Mouse (Mus musculus) cerebellum, adult 2 months (tissue): ENCODE measurements at regions not wholly inside any gene's neighbourhood (a gene's known extent, or its start where the extent isn't known, plus 50 kb on each side); places are given as distances from the start of the nearest gene placed in this dataset.

ENCODE experiments used
- CTCF ChIP-seq: fragments of 200-500 bp; IDR thresholded peaks from 2 replicates; pipeline ENCODE4 v1.5.1; 2011; ENCODE audit warnings: low read depth, mild to moderate bottlenecking, control low read depth, low read length, moderate library complexity, borderline replicate concordance; ENCODE audit not compliant: insufficient read depth
- POLR2A ChIP-seq: fragments of 200-500 bp; IDR thresholded peaks from 2 replicates; pipeline ENCODE4 v1.6.1; 2011; ENCODE audit warnings: low read length, control low read depth, borderline replicate concordance; ENCODE audit not compliant: insufficient read depth

DNA sequence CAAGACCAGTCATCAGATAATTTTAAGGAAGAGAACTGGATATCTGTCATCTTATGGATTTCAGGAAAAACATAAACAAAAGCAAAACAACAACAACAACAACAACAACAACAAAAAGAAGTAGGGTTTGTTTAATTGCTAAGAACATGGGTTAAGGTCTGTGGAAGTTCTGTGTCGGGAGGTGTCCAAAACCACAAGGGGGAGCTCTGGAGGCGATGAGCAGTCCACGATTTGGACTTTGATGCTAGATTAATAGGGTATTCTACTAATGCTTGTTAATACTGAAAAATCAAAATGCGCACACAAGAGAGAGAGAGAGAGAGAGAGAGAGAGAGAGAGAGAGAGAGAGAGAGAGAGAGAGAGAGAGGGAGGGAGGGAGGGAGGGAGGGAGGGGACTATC, 692.0 kb upstream of the Car10 start:
- TF ChIP-seq POLR2A = no peak
- TF ChIP-seq CTCF = peak; percentile 74
